8 mouse cellular contexts compared by ENCODE assay signal in the genomic region with DNA sequence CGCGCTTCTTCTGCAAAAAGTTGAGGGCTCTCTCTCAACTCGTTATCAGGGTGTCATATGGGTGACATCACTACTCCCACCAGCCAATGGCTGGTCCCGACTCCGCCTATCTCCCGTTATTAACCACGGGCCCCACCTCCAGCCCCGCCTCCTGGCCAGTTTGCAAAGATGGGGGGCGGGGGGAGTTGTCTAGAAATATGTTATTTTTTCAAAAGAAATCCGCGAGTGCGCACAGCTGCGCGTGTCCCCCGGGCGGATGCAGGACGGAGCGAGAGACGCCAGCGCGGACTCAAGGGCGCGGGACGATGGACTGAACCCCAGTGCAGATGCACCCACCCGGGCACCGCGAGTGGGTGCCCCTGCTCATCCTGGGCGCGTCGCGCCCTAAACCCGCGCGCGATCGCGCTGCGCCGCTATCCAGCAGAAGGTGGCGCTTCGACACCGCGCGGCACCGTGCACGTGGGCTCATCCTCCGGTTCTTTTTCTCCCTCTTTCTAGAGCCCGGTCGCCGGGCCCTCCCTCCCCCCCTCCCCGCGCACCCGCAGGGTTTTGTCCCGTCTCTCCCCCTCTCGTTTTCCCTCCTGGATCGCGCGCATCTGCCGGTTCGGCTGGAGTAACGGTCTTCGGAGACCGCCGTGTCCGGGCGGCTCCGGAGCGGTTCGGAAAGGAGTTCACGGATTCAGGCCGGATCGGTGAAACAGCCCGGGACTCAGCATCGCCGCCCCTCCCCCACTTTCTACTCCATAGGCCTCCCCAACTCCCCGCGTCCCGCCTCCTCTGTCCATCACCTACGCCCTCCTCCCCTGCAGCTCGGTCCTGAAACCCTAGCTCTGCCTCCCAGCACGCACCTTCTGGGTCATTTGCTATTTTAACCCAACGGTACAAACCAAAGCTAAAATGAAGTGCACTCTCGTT. TPM values are rescaled to one million over a fixed set of nuclear protein-coding genes. Genes with fewer than 3 reads are reported as not detected.
DNase-seq lines count a peak whose midpoint lies in the region; ATAC-seq lines count a peak whose summit lies in the region.

No protein-coding gene starts in this region.

- 0 out of 2 replicates have a peak, but pooled peaks cover 3% of the 10 kb centered on the region for H3K4me1 ChIP-seq in intestine, embryonic 16.5 days (ENCODE audit: control insufficient read depth, insufficient read depth, low read length)

- H3K9ac ChIP-seq in intestine, embryonic 16.5 days (ENCODE audit: low read depth, low read length), result peak overlapping the region; percentile 86

- no peaks in the 10 kb centered on the region for H3K9me3 ChIP-seq in intestine, embryonic 16.5 days (ENCODE audit: control insufficient read depth, low read length)

- H3K4me3 ChIP-seq in intestine, embryonic 16.5 days (ENCODE audit: low read length), result peak overlapping the region; percentile 79

- intact Hi-C loops in gastrocnemius, postnatal 14 days (cut with DNase I; ENCODE audit: low total_unique reads), result no loop called here

- H3K27ac ChIP-seq in intestine, embryonic 16.5 days (ENCODE audit: low read length), result peak overlapping the region; percentile 92

- WGBS in intestine, embryonic 16.5 days, result under 1% methylated on average over 79 of the region's 83 CpGs

- H3K36me3 ChIP-seq in intestine, embryonic 16.5 days (ENCODE audit: control insufficient read depth, insufficient read depth, low read length), result no peaks in the 10 kb centered on the region

- DNase-seq in adrenal gland, postnatal 10 days, result peak; percentile 82
- peak; percentile 99 for DNase-seq in embryo, embryonic 10.5 days (ENCODE audit: low spot score)
- peak; percentile 88 for DNase-seq in gastrocnemius, postnatal 14 days
- DNase-seq in left cerebral cortex, adult 9 months (ENCODE audit: low spot score in 2 of 2), result peak; percentile 84 to 92
- DNase-seq in lung, postnatal 36 days, result peak; percentile 88
- peak; percentile 87 for DNase-seq in right cerebral cortex, postnatal 14 days
- no peak for DNase-seq in spleen, postnatal 14 days (ENCODE audit: low spot score in 2 of 2)

- peak overlapping the region; percentile 87 for H3K4me2 ChIP-seq in intestine, embryonic 16.5 days (ENCODE audit: low read depth, low read length)

- ATAC-seq in intestine, embryonic 16.5 days, result peak; percentile 92

- no peaks in the 10 kb centered on the region for H3K27me3 ChIP-seq in intestine, embryonic 16.5 days (replicated peaks; ENCODE audit: control insufficient read depth, insufficient read depth, low read length)

RNA-seq across cellular contexts. Expression of gene Sox11, which starts 0.6 kb away (rescaled TPM):
- total RNA-seq in adrenal gland, postnatal 10 days (2021), result 1 to 10 TPM; 1.4 to 1.9 TPM
- total RNA-seq in gastrocnemius, postnatal 14 days (2021), result 1 to 10 TPM; 1.4 to 2.2 TPM
- 20.9 and 23.0 TPM in 2 replicates for polyA plus RNA-seq in intestine, embryonic 16.5 days (2015; fragmentation: Nextera tagmentation; extraction: Ambion mirVana)

Comparison
In these comparisons a context has a peak if more than half of its experiments do, and no peak if none do; other contexts are left out.
1. DNase-seq: peak in adrenal gland, postnatal 10 days (single experiment), embryo, embryonic 10.5 days (single experiment), gastrocnemius, postnatal 14 days (single experiment), left cerebral cortex, adult 9 months (2 of 2), lung, postnatal 36 days (single experiment) and right cerebral cortex, postnatal 14 days (single experiment); none in spleen, postnatal 14 days (0 of 2).